8 mouse cellular contexts compared by ENCODE assay signal in genomic region chr11:79306996-79307395, GRCm38 (mm10). TPM values are rescaled to one million over a fixed set of nuclear protein-coding genes. Genes with fewer than 3 reads are reported as not detected.
DNase-seq lines count a peak whose midpoint lies in the region; ATAC-seq and TF ChIP-seq lines count a peak whose summit lies in the region.

No protein-coding gene starts in this region.

- H3K4me3 ChIP-seq in E14TG2a.4 (replicated peaks; ENCODE audit: low read length): peak overlapping the region; percentile 26; the same call in 1 of the 2 replicates
- H3K4me3 ChIP-seq in embryonic facial prominence, embryonic 14.5 days (ENCODE audit: low read depth, low read length): no peak overlapping the region
- no peak overlapping the region for H3K4me3 ChIP-seq in liver, embryonic 13.5 days (replicated peaks)
- no peak overlapping the region for H3K4me3 ChIP-seq in neural tube, embryonic 11.5 days (ENCODE audit: low read depth, low read length)

- 0 out of 2 replicates have a peak, but pooled peaks cover 6% of the 10 kb centered on the region for H3K9me3 ChIP-seq in E14TG2a.4 (ENCODE audit: low read length)
- H3K9me3 ChIP-seq in embryonic facial prominence, embryonic 14.5 days (ENCODE audit: control insufficient read depth, low read length): no peaks in the 10 kb centered on the region
- no peaks in the 10 kb centered on the region for H3K9me3 ChIP-seq in liver, embryonic 13.5 days (replicated peaks)
- H3K9me3 ChIP-seq in neural tube, embryonic 11.5 days (ENCODE audit: control insufficient read depth, low read length): no peaks in the 10 kb centered on the region

- DNase-seq in frontal cortex, postnatal 10 days (ENCODE audit: low spot score in 2 of 2): peak; percentile 26
- DNase-seq in frontal cortex, postnatal 25 days (ENCODE audit: low spot score in 2 of 2): no peak
- DNase-seq in embryonic facial prominence, embryonic 14.5 days (ENCODE audit: low spot score): peak; percentile 68
- DNase-seq in liver, embryonic 13.5 days: peak; percentile 12
- DNase-seq in neural tube, embryonic 11.5 days (ENCODE audit: low spot score): peak; percentile 71

- peaks cover 33% of the 10 kb centered on the region for H3K4me1 ChIP-seq in E14TG2a.4 (replicated peaks; ENCODE audit: low read depth, low read length)
- peaks cover 20% of the 10 kb centered on the region for H3K4me1 ChIP-seq in embryonic facial prominence, embryonic 14.5 days (ENCODE audit: control insufficient read depth, insufficient read depth, low read length)
- H3K4me1 ChIP-seq in liver, embryonic 13.5 days (replicated peaks): peaks cover 29% of the 10 kb centered on the region
- peaks cover 3% of the 10 kb centered on the region; the same call in 1 of the 2 replicates for H3K4me1 ChIP-seq in neural tube, embryonic 11.5 days (ENCODE audit: control insufficient read depth, insufficient read depth, low read length)

- ATAC-seq in embryonic facial prominence, embryonic 14.5 days (ENCODE audit: low read depth): peak; percentile 61; the same call in 1 of the 2 replicates
- ATAC-seq in hematopoietic stem cell, adult 5-6 weeks (replicated peaks in 1 of 2; ENCODE audit: insufficient read depth in 1 of 2, low FRiP score in 2 of 2, low TSS enrichment in 1 of 2, low read depth in 1 of 2, poor library complexity in 2 of 2, severe bottlenecking in 2 of 2): peak; percentile 31 to 59; a peak in 3 of 4 replicates
- ATAC-seq in liver, embryonic 13.5 days (ENCODE audit: low read depth): peak; percentile 54; the same call in 1 of the 2 replicates
- ATAC-seq in neural tube, embryonic 11.5 days (ENCODE audit: insufficient read depth, low FRiP score, low TSS enrichment): no peak
- ATAC-seq in erythroblast, adult 5-6 weeks (replicated peaks; ENCODE audit: low FRiP score, poor library complexity, severe bottlenecking): no peak

- H3K36me3 ChIP-seq in E14TG2a.4 (ENCODE audit: insufficient read depth, low read length): no peaks in the 10 kb centered on the region
- no peaks in the 10 kb centered on the region for H3K36me3 ChIP-seq in embryonic facial prominence, embryonic 14.5 days (ENCODE audit: control insufficient read depth, insufficient read depth, low read length)
- H3K36me3 ChIP-seq in liver, embryonic 13.5 days: no peaks in the 10 kb centered on the region
- no peaks in the 10 kb centered on the region for H3K36me3 ChIP-seq in neural tube, embryonic 11.5 days (ENCODE audit: control insufficient read depth, insufficient read depth, low read length)

- TF ChIP-seq CTCF in E14TG2a.4 (conservative IDR thresholded peaks at IDR 0.05; ENCODE audit: low read length): no peak

- H3K9ac ChIP-seq in embryonic facial prominence, embryonic 14.5 days (ENCODE audit: low read depth, low read length): peak overlapping the region; percentile 46
- peak overlapping the region; percentile 17; the same call in 1 of the 2 replicates for H3K9ac ChIP-seq in liver, embryonic 13.5 days
- peak overlapping the region; percentile 2; the same call in 1 of the 2 replicates for H3K9ac ChIP-seq in neural tube, embryonic 11.5 days (ENCODE audit: low read length)

- H3K27ac ChIP-seq in embryonic facial prominence, embryonic 14.5 days (replicated peaks; ENCODE audit: low read depth, low read length): peak overlapping the region; percentile 86
- H3K27ac ChIP-seq in liver, embryonic 13.5 days: peak overlapping the region; percentile 54
- H3K27ac ChIP-seq in neural tube, embryonic 11.5 days (ENCODE audit: low read depth, low read length): peak overlapping the region; percentile 79

- H3K27me3 ChIP-seq in E14TG2a.4 (ENCODE audit: insufficient read depth, low read length): peaks cover 2% of the 10 kb centered on the region; the same call in 1 of the 2 replicates
- H3K27me3 ChIP-seq in embryonic facial prominence, embryonic 14.5 days (replicated peaks; ENCODE audit: control insufficient read depth, insufficient read depth, low read length): no peaks in the 10 kb centered on the region
- no peaks in the 10 kb centered on the region for H3K27me3 ChIP-seq in liver, embryonic 13.5 days
- H3K27me3 ChIP-seq in neural tube, embryonic 11.5 days (ENCODE audit: control insufficient read depth, insufficient read depth, low read length): no peaks in the 10 kb centered on the region

- 6% methylated on average over 10 of the region's 10 CpGs for WGBS in embryonic facial prominence, embryonic 14.5 days
- WGBS in liver, embryonic 13.5 days (ENCODE audit: insufficient replicate concordance): 8% methylated on average over 10 of the region's 10 CpGs
- WGBS in neural tube, embryonic 11.5 days: 11% methylated on average over 10 of the region's 10 CpGs

- H3K4me2 ChIP-seq in embryonic facial prominence, embryonic 14.5 days (ENCODE audit: low read depth, low read length): peak overlapping the region; percentile 28
- H3K4me2 ChIP-seq in liver, embryonic 13.5 days: peak overlapping the region; percentile 24; the same call in 1 of the 2 replicates
- H3K4me2 ChIP-seq in neural tube, embryonic 11.5 days (ENCODE audit: low read depth): no peak overlapping the region

RNA-seq across cellular contexts. Expression of gene Gm9964, which starts 10.3 kb away (rescaled TPM):
- polyA plus RNA-seq in embryonic facial prominence, embryonic 14.5 days (2014; fragmentation: Nextera tagmentation; extraction: Ambion mirVana): not detected in 2 replicates
- total RNA-seq in hematopoietic stem cell, adult 5-6 weeks (2017): not detected in 2 replicates
- polyA plus RNA-seq in liver, embryonic 13.5 days (2015; fragmentation: Nextera tagmentation; extraction: Ambion mirVana): not detected in 2 replicates
- not detected in 2 replicates for polyA plus RNA-seq in neural tube, embryonic 11.5 days (2014; fragmentation: Nextera tagmentation; extraction: Ambion mirVana)
- not detected in 2 replicates for total RNA-seq in erythroblast, adult 5-6 weeks (2015; ENCODE audit: low replicate concordance)
- total RNA-seq in erythroblast, adult 5-6 weeks (2017; ENCODE audit: low replicate concordance): not detected in 2 replicates

RNA-seq across cellular contexts. Expression of gene Nf1, which starts 32.5 kb away (rescaled TPM):
- 8.8 and 9.2 TPM in 2 replicates for polyA plus RNA-seq in embryonic facial prominence, embryonic 14.5 days (2014; fragmentation: Nextera tagmentation; extraction: Ambion mirVana)
- total RNA-seq in hematopoietic stem cell, adult 5-6 weeks (2017): 9.9 and 17.6 TPM in 2 replicates
- polyA plus RNA-seq in liver, embryonic 13.5 days (2015; fragmentation: Nextera tagmentation; extraction: Ambion mirVana): 1.5 and 1.6 TPM in 2 replicates
- 10.3 and 11.3 TPM in 2 replicates for polyA plus RNA-seq in neural tube, embryonic 11.5 days (2014; fragmentation: Nextera tagmentation; extraction: Ambion mirVana)
- total RNA-seq in erythroblast, adult 5-6 weeks (2015; ENCODE audit: low replicate concordance): 2.7 and 7.1 TPM in 2 replicates
- 2.1 and 2.5 TPM in 2 replicates for total RNA-seq in erythroblast, adult 5-6 weeks (2017; ENCODE audit: low replicate concordance)

RNA-seq across cellular contexts. Expression of gene Wsb1, which starts 52.5 kb away (rescaled TPM):
- polyA plus RNA-seq in embryonic facial prominence, embryonic 14.5 days (2014; fragmentation: Nextera tagmentation; extraction: Ambion mirVana): 233 and 318 TPM in 2 replicates
- total RNA-seq in hematopoietic stem cell, adult 5-6 weeks (2017): 172 and 178 TPM in 2 replicates
- polyA plus RNA-seq in liver, embryonic 13.5 days (2015; fragmentation: Nextera tagmentation; extraction: Ambion mirVana): 38.0 and 44.7 TPM in 2 replicates
- 448 and 486 TPM in 2 replicates for polyA plus RNA-seq in neural tube, embryonic 11.5 days (2014; fragmentation: Nextera tagmentation; extraction: Ambion mirVana)
- 41.7 and 48.3 TPM in 2 replicates for total RNA-seq in erythroblast, adult 5-6 weeks (2015; ENCODE audit: low replicate concordance)
- total RNA-seq in erythroblast, adult 5-6 weeks (2017; ENCODE audit: low replicate concordance): 31.8 and 41.7 TPM in 2 replicates

Comparison
In these comparisons a context has a peak if more than half of its experiments do, and no peak if none do; other contexts are left out.
1. DNase-seq: peak in frontal cortex, postnatal 10 days (2 of 2), embryonic facial prominence, embryonic 14.5 days (single experiment), liver, embryonic 13.5 days (single experiment) and neural tube, embryonic 11.5 days (single experiment); none in frontal cortex, postnatal 25 days (0 of 2).
2. ATAC-seq: peak in embryonic facial prominence, embryonic 14.5 days (single experiment), hematopoietic stem cell, adult 5-6 weeks (2 of 2) and liver, embryonic 13.5 days (single experiment); none in neural tube, embryonic 11.5 days (single experiment) and erythroblast, adult 5-6 weeks (single experiment).
3. Peak in every context shown above with its lines, with median percentiles within 50 percentile points of each other: H3K27ac ChIP-seq and H3K9ac ChIP-seq.